Mouse (Mus musculus): ENCODE results near the gene 1700017B05Rik.

GRCm38 (mm10) chr9:57236256-57236655 is 26.2 kb downstream of the 1700017B05Rik start, which contains the start of gene Trcg1:
- TF ChIP-seq ZC3H11A (IDR thresholded peaks at IDR 0.05; ENCODE audit: borderline replicate concordance, low read depth, low read length) (no peak), MAFK (IDR thresholded peaks at IDR 0.05; ENCODE audit: insufficient read depth, low read depth, low read length) (no peak), CHD2 (IDR thresholded peaks at IDR 0.05; ENCODE audit: low read depth, low read length) (no peak), ZNF384 (IDR thresholded peaks at IDR 0.05; ENCODE audit: low read depth, low read length) (no peak)
